ENCODE assay signal across 11 mouse cellular contexts in genomic region chr10:77144372-77144771, GRCm38 (mm10). TPM values are rescaled to one million over a fixed set of nuclear protein-coding genes. Genes with fewer than 3 reads are reported as not detected.
DNase-seq lines count a peak whose midpoint lies in the region; ATAC-seq and TF ChIP-seq lines count a peak whose summit lies in the region.
"Had no signal": no experiment of that assay in that cellular context is flagged by ENCODE, and none has a peak within 500 bp of the region (broad histone marks: within the 10 kb centered on the region; RNA-seq: fewer than 3 reads in every experiment).

No protein-coding gene starts in this region.

- H3K27me3 ChIP-seq in cerebellum, adult 2 months (ENCODE audit: control insufficient read depth, insufficient read depth, low read length): no peaks in the 10 kb centered on the region
- no peaks in the 10 kb centered on the region for H3K27me3 ChIP-seq in kidney, embryonic 14.5 days (ENCODE audit: control insufficient read depth, insufficient read depth, low read length)
- no peaks in the 10 kb centered on the region for H3K27me3 ChIP-seq in lung, postnatal 0 days (replicated peaks; ENCODE audit: insufficient read depth, low read length)
- H3K27me3 ChIP-seq: liver, embryonic 13.5 days had no signal

- TF ChIP-seq EP300 in lung, postnatal 0 days (IDR thresholded peaks at IDR 0.05): no peak

- no peak overlapping the region for H3K4me3 ChIP-seq in cerebellum, adult 2 months (replicated peaks; ENCODE audit: insufficient read depth, low read depth, low read length)
- H3K4me3 ChIP-seq in kidney, embryonic 14.5 days (ENCODE audit: low read length): no peak overlapping the region
- no peak overlapping the region for H3K4me3 ChIP-seq in lung, postnatal 0 days (ENCODE audit: low read depth, low read length)
- H3K4me3 ChIP-seq: liver, embryonic 13.5 days had no signal

- no peak for TF ChIP-seq POLR2A in cerebellum, adult 2 months (IDR thresholded peaks at IDR 0.05; ENCODE audit: borderline replicate concordance, insufficient read depth, low read length)

- H3K27ac ChIP-seq in cerebellum, adult 2 months (ENCODE audit: insufficient read depth, low read length): no peak overlapping the region
- no peak overlapping the region for H3K27ac ChIP-seq in kidney, embryonic 14.5 days (ENCODE audit: low read depth, low read length)
- H3K27ac ChIP-seq in lung, postnatal 0 days (ENCODE audit: low read length): no peak overlapping the region
- H3K27ac ChIP-seq: liver, embryonic 13.5 days had no signal

- H3K4me2 ChIP-seq in kidney, embryonic 14.5 days (replicated peaks; ENCODE audit: low read depth, low read length): no peak overlapping the region
- H3K4me2 ChIP-seq in lung, postnatal 0 days (replicated peaks; ENCODE audit: low read depth, low read length): no peak overlapping the region
- H3K4me2 ChIP-seq: liver, embryonic 13.5 days had no signal

- no peak overlapping the region for H3K9ac ChIP-seq in kidney, embryonic 14.5 days (ENCODE audit: low read depth, low read length)
- no peak overlapping the region for H3K9ac ChIP-seq in lung, postnatal 0 days (replicated peaks; ENCODE audit: low read depth)
- H3K9ac ChIP-seq: liver, embryonic 13.5 days had no signal

- no peak for ATAC-seq in kidney, embryonic 14.5 days (ENCODE audit: low FRiP score, low TSS enrichment)
- ATAC-seq in lung, postnatal 0 days: peak; percentile 16; the same call in 1 of the 2 replicates

- DNase-seq in cerebellum, postnatal 10 days: peak; percentile 32 to 51
- no peak for DNase-seq in cerebellum, adult 2 months
- DNase-seq in kidney, adult 8-10 months: peak; percentile 60 to 70
- DNase-seq in kidney, adult 9 months: peak; percentile 70
- DNase-seq in lung, postnatal 0 days (ENCODE audit: low spot score): peak; percentile 69
- no peak for DNase-seq in urinary bladder, postnatal 25 days (ENCODE audit: low spot score)
- no peak for DNase-seq in right cerebral cortex, postnatal 4 days
- DNase-seq: adrenal gland, postnatal 36 days; heart, postnatal 36 days; liver, embryonic 13.5 days had no signal

- H3K4me1 ChIP-seq in cerebellum, adult 2 months (ENCODE audit: control insufficient read depth, insufficient read depth, low read length): no peaks in the 10 kb centered on the region
- peaks cover 39% of the 10 kb centered on the region for H3K4me1 ChIP-seq in kidney, embryonic 14.5 days (ENCODE audit: control insufficient read depth, insufficient read depth, low read length)
- H3K4me1 ChIP-seq in lung, postnatal 0 days (ENCODE audit: insufficient read depth, low read depth, low read length): no peaks in the 10 kb centered on the region

- TF ChIP-seq CTCF in cerebellum, adult 2 months (IDR thresholded peaks at IDR 0.05; ENCODE audit: borderline replicate concordance, insufficient read depth, low read depth, low read length): no peak; the same call in 1 of the 2 replicates
- peak; percentile 71 for TF ChIP-seq CTCF in lung, postnatal 0 days (IDR thresholded peaks at IDR 0.05)

- no peaks in the 10 kb centered on the region for H3K36me3 ChIP-seq in kidney, embryonic 14.5 days (ENCODE audit: control insufficient read depth, insufficient read depth, low read length)
- H3K36me3 ChIP-seq in lung, postnatal 0 days (ENCODE audit: insufficient read depth, low read length): no peaks in the 10 kb centered on the region
- H3K36me3 ChIP-seq: liver, embryonic 13.5 days had no signal

- 98% methylated on average over 2 of the region's 2 CpGs for WGBS in cerebellum, adult 2 months
- 90% methylated on average over 2 of the region's 2 CpGs for WGBS in kidney, embryonic 14.5 days
- WGBS in lung, postnatal 0 days: 67% methylated on average over 2 of the region's 2 CpGs

- no peaks in the 10 kb centered on the region for H3K9me3 ChIP-seq in kidney, embryonic 14.5 days (ENCODE audit: control insufficient read depth, low read length)
- H3K9me3 ChIP-seq in lung, postnatal 0 days (ENCODE audit: low read length): no peaks in the 10 kb centered on the region
- H3K9me3 ChIP-seq: liver, embryonic 13.5 days had no signal

RNA-seq across cellular contexts. Expression of gene Col18a1, which starts 22.0 kb away (rescaled TPM):
- 45.7 and 52.8 TPM in 2 replicates for polyA plus RNA-seq in cerebellum, adult 2 months (2012; rRNA removed)
- polyA plus RNA-seq in kidney, embryonic 14.5 days (2014; fragmentation: Nextera tagmentation; extraction: Ambion mirVana): 78.6 and 140 TPM in 2 replicates
- 30.0 and 33.2 TPM in 2 replicates for polyA plus RNA-seq in lung, postnatal 0 days (2015; fragmentation: Nextera tagmentation; extraction: Ambion mirVana)

Comparison
In these comparisons a context has a peak if more than half of its experiments do, and no peak if none do; other contexts are left out.
1. DNase-seq: peak in cerebellum, postnatal 10 days (2 of 2), kidney, adult 8-10 months (2 of 2), kidney, adult 9 months (single experiment) and lung, postnatal 0 days (single experiment); none in cerebellum, adult 2 months (0 of 2), urinary bladder, postnatal 25 days (single experiment) and right cerebral cortex, postnatal 4 days (single experiment).